Mouse (Mus musculus) gastrocnemius, postnatal 36 days (tissue): Measurements from ENCODE around the gene Ttbk1. TPM values are rescaled to one million over a fixed set of nuclear protein-coding genes. Genes with fewer than 3 reads are reported as not detected.

Experiments used
- DNase-seq, 2 experiments: peaks; one replicate each; pipeline ENCODE4 v3.0.0; 2022
- intact Hi-C: fragments of 180-260 bp; cut with DNase I; formaldehyde crosslinking; loops from one replicate; pipeline ENCODE4 v1.15.1; 2025
- total RNA-seq, 2 experiments: library from RNA; stranded (reverse); gene quantifications; 2 replicates each; pipeline ENCODE4 v1.2.3; 2021

The Ttbk1 gene
- total RNA-seq, 2 experiments from 2014 or later: 0.36 to 0.39 TPM

GRCm38 (mm10) chr17:46428761-46429414 is 58.6 kb downstream of the Ttbk1 start, which contains the start of gene Crip3:
Gene Crip3 (plus strand): TSS chr17:46428926.
- intact Hi-C loops: no loop called here
- DNase-seq: no peak

- intact Hi-C loops: no loop called here
- no peak for DNase-seq
These were observed 61.0 kb downstream of the Ttbk1 start for GRCm38 (mm10) chr17:46426496-46426895.

- DNase-seq: no peak
- intact Hi-C loops: no loop called here
These were observed 67.8 kb downstream of the Ttbk1 start for GRCm38 (mm10) chr17:46419717-46420116.

- no peak for DNase-seq
- intact Hi-C loops: no loop called here
These were observed 68.8 kb downstream of the Ttbk1 start for GRCm38 (mm10) chr17:46418628-46419027.

- intact Hi-C loops: no loop called here
- DNase-seq: no peak
These were observed 79.0 kb downstream of the Ttbk1 start for GRCm38 (mm10) chr17:46408478-46408877.

GRCm38 (mm10) chr17:46394631-46395030 is 92.8 kb downstream of the Ttbk1 start:
- DNase-seq: no peak
- intact Hi-C loops: no loop called here

- no peak for DNase-seq
- intact Hi-C loops: no loop called here
These were observed 94.5 kb downstream of the Ttbk1 start for GRCm38 (mm10) chr17:46393012-46393411.

Other genes starting within 250 kb of the Ttbk1 start
- 10 to 100 TPM; 11.8 to 13.5 TPM for gene Polr1c, start 239.6 kb downstream of the Ttbk1 start, total RNA-seq
- gene Yipf3, start 239.6 kb downstream of the Ttbk1 start, total RNA-seq: 10 to 100 TPM; 48.7 to 58.4 TPM
- gene Lrrc73, start 234.1 kb downstream of the Ttbk1 start, total RNA-seq: under 1 TPM; 0.23 to 0.39 TPM
- gene Tjap1, start 204.6 kb downstream of the Ttbk1 start, total RNA-seq: 10 to 100 TPM; 35.4 to 43.6 TPM
- under 1 TPM in 1 of 2 experiments, not detected in 1; 0.49 TPM for gene Dlk2, start 190.3 kb downstream of the Ttbk1 start, total RNA-seq
- gene Abcc10, start 159.3 kb downstream of the Ttbk1 start, total RNA-seq: 1 to 10 TPM; 2.2 to 2.5 TPM
- 10 to 100 TPM; 10.2 to 11.6 TPM for gene Zfp318, start 103.9 kb downstream of the Ttbk1 start, total RNA-seq
- under 1 TPM; 0.38 to 0.39 TPM for gene Crip3, start 58.7 kb downstream of the Ttbk1 start, total RNA-seq
- gene Slc22a7, start 49.2 kb downstream of the Ttbk1 start, total RNA-seq: not detected
- gene Dnph1, start 9.0 kb upstream of the Ttbk1 start, total RNA-seq: 1 to 10 TPM; 4.9 to 6.7 TPM
- 10 to 100 TPM; 11.2 to 11.4 TPM for gene Cul9, start 58.7 kb upstream of the Ttbk1 start, total RNA-seq
- 10 to 100 TPM; 70.4 to 74.9 TPM for gene Srf, start 68.5 kb upstream of the Ttbk1 start, total RNA-seq
- gene Ptk7, start 141.8 kb upstream of the Ttbk1 start, total RNA-seq: under 1 TPM; 0.79 to 0.94 TPM
- gene Klc4, start 158.3 kb upstream of the Ttbk1 start, total RNA-seq: 10 to 100 TPM; 11.7 to 11.8 TPM
- gene Mrpl2, start 158.6 kb upstream of the Ttbk1 start, total RNA-seq: 100 to 1,000 TPM in 1 of 2 experiments, 10 to 100 TPM in 1; 99.4 to 102 TPM
- gene Cul7, start 162.7 kb upstream of the Ttbk1 start, total RNA-seq: 1 to 10 TPM; 5.8 to 5.9 TPM
- gene Rrp36, start 186.7 kb upstream of the Ttbk1 start, total RNA-seq: 1 to 10 TPM; 7.5 to 9.9 TPM
- 10 to 100 TPM; 29.8 to 39.0 TPM for gene Mea1, start 191.1 kb upstream of the Ttbk1 start, total RNA-seq
- 100 to 1,000 TPM; 110 to 123 TPM for gene Klhdc3, start 193.2 kb upstream of the Ttbk1 start, total RNA-seq
- 10 to 100 TPM; 23.4 to 26.7 TPM for gene Ppp2r5d, start 217.4 kb upstream of the Ttbk1 start, total RNA-seq
- 10 to 100 TPM; 12.7 to 15.2 TPM for gene Pex6, start 223.8 kb upstream of the Ttbk1 start, total RNA-seq
- gene Gnmt, start 241.5 kb upstream of the Ttbk1 start, total RNA-seq: 1 to 10 TPM; 1.1 to 2.1 TPM